Mouse (Mus musculus) stomach, postnatal 0 days (tissue): ENCODE data around the gene Lrrc31.

Experiments
- CTCF ChIP-seq: IDR thresholded peaks from 2 replicates; pipeline ENCODE4 v1.5.1; 2016; ENCODE audit warnings: antibody characterized with exemption, low read depth, mild to moderate bottlenecking, moderate library complexity
- EP300 ChIP-seq: optimal IDR thresholded peaks from 2 replicates; pipeline ENCODE3; 2016; ENCODE audit warnings: antibody characterized with exemption

GRCm38 (mm10) chr3:30722036-30722435 lies 22.4 kb upstream of the Lrrc31 start:
- TF ChIP-seq CTCF: no peak
- TF ChIP-seq EP300: no peak
